Mouse (Mus musculus): Measurements from ENCODE around the gene Nxn. TPM values are rescaled to one million over a fixed set of nuclear protein-coding genes. Genes with fewer than 3 reads are reported as not detected.

The Nxn gene
- polyA plus RNA-seq, 1 experiment from 2014 or later: 36.4 TPM

DNA sequence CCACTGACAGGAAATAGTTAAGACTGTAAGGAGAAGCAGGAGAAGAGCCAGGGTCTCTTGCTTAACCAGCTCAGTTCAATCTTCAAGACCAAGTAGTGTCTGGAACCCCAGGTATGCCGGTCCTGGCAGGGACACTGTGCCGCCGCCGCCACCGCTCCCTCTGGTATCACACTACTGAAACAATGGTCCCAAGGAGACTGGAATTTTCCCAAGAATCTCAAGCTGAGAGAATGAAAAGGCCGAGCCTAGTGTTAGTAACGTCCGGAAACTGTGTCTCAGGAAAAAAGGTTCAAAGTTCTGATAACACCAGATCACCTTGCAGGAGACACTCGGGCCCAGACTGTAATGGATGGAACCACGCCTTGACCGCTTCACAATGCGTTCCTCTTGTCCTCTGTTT, 41.5 kb downstream of the Nxn start:
- no peak overlapping the region for H3K4me2 ChIP-seq
- no peaks in the 10 kb centered on the region for H3K36me3 ChIP-seq
- H3K27ac ChIP-seq (replicated peaks): peak overlapping the region; percentile 54; the same call in 1 of the 2 replicates
- no peaks in the 10 kb centered on the region for H3K9me3 ChIP-seq
- H3K4me3 ChIP-seq: no peak overlapping the region
- no peaks in the 10 kb centered on the region for H3K27me3 ChIP-seq
- no peak for ATAC-seq (ENCODE audit: low read depth)
- 67% methylated on average over 12 of the region's 12 CpGs for WGBS
- peaks cover 91% of the 10 kb centered on the region for H3K4me1 ChIP-seq (replicated peaks)
- no peak overlapping the region for H3K9ac ChIP-seq

DNA sequence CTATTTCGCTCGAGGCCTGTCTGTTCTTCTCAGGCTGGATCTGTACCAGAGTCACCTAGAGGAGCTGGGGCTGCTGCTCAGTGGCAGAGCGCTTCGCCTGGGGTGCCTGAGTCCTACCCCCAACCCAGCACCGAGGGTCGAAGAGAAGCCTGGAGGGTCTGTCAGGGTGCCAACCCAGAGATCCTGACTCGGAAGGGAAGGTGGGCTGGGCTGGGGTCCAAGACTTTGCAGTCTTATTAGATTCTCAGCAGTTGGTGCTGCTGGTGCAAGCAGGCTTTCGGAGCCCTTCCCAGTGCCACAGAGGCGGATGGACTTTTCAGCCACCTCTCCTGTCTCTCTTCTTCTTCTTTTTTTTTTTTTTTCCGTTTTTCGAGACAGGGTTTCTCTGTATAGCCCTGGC, 42.8 kb downstream of the Nxn start:
- Histone ChIP-seq H3K4me3 (no peak overlapping the region), H3K4me1 (replicated peaks) (peaks cover 96% of the 10 kb centered on the region), H3K36me3 (no peaks in the 10 kb centered on the region), H3K9me3 (no peaks in the 10 kb centered on the region), H3K4me2 (no peak overlapping the region), H3K27ac (replicated peaks) (no peak overlapping the region), H3K9ac (no peak overlapping the region), H3K27me3 (no peaks in the 10 kb centered on the region)
- 72% methylated on average over 11 of the region's 11 CpGs for WGBS
- no peak for ATAC-seq (ENCODE audit: low read depth)

DNA sequence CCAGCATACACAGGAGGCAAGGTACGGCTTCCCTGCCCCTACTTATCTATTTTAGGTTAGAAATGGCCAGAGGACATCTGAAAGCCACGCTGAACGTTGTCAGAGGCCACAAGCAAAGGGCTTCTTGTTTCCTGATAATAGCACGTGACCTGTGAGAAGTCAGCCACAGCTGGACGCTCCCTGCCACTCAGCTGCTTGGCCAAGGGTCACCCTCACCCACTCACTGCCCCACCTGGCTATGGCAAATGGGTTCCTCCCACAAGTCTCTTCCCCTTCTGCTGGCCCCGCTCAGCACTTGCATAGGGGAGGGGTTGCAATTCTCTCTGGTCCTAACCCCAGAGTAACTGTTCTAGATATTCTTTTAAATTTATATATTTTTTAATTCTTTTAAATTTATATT, 43.5 kb downstream of the Nxn start:
- Histone ChIP-seq H3K27ac (replicated peaks) (no peak overlapping the region), H3K4me1 (replicated peaks) (peaks cover 99% of the 10 kb centered on the region), H3K9me3 (no peaks in the 10 kb centered on the region), H3K4me2 (no peak overlapping the region), H3K4me3 (no peak overlapping the region), H3K9ac (no peak overlapping the region), H3K27me3 (no peaks in the 10 kb centered on the region), H3K36me3 (no peaks in the 10 kb centered on the region)
- 82% methylated on average over 6 of the region's 6 CpGs for WGBS
- ATAC-seq (ENCODE audit: low read depth): no peak

DNA sequence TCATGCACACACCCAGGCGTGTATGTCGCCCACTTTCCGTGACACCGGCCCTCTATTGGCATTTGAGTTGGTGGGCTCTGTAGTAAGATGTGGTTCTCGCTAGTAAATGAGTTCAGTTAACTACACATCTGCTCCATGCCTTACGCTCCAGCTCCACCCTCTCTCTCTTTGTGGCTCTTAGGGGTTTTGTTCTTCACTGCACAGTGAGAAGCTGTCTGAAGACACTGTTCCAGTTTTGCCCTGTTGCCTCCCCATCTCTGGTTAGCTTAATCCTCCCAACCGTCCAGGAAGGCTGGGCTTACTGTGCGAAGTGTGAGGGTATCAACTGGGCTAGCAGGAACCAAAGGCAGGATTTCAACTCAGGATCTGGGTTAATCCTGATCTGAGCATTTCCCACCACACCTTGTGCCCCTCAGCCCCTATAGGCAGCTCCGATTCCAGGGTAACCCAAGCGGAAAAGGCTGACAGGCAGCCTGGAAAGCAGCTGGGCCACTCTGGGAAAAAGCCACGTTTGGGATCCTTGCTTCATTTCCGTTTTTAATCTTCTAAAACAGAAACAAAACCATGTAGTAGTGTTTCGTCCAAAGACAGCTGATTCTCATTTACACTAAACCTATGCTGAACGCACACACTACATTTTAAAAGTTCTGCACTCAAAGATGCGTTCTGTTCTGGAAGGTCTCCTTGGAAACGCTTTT, 45.9 kb downstream of the Nxn start:
- Histone ChIP-seq H3K4me1 (replicated peaks) (peaks cover 97% of the 10 kb centered on the region), H3K4me2 (no peak overlapping the region), H3K27ac (replicated peaks) (peak overlapping the region; percentile 7)

DNA sequence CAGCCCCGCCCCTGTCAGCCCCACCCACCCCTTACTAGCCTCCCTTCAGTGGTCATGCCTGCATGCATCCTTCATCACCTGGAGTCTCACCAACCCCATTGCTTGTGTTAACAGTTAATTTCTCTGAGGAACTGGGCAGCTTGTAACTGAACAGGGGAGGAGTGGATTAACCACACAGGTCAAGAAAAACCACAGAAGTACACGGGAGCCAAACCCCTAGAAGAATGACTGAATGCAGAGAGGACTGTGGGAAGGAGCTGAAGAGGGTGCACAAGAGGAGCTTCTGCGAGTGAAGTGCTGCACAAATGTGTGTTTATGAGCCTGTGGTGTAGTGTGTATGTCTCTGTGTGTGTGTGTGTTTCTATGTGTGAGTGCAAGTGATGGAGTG, 47.3 kb downstream of the Nxn start:
- Histone ChIP-seq H3K9ac (0 out of 2 replicates have a peak overlapping the region, but pooled peaks have one; percentile 18), H3K27ac (replicated peaks) (peak overlapping the region; percentile 59), H3K4me3 (no peak overlapping the region), H3K36me3 (no peaks in the 10 kb centered on the region), H3K4me1 (replicated peaks) (peaks cover 89% of the 10 kb centered on the region), H3K4me2 (no peak overlapping the region), H3K9me3 (no peaks in the 10 kb centered on the region), H3K27me3 (no peaks in the 10 kb centered on the region)
- WGBS: 8% methylated on average over 3 of the region's 3 CpGs
- peak; percentile 9; the same call in 1 of the 2 replicates for ATAC-seq (ENCODE audit: low read depth)

More for the DNA sequence above, 45.9 kb downstream of the Nxn start:
- H3K9me3 ChIP-seq: no peaks in the 10 kb centered on the region
- no peaks in the 10 kb centered on the region for H3K36me3 ChIP-seq
- H3K27me3 ChIP-seq: no peaks in the 10 kb centered on the region
- ATAC-seq (ENCODE audit: low read depth): no peak
- peak overlapping the region; percentile 31; the same call in 1 of the 2 replicates for H3K9ac ChIP-seq
- H3K4me3 ChIP-seq: no peak overlapping the region
- WGBS: 42% methylated on average over 16 of the region's 16 CpGs

DNA sequence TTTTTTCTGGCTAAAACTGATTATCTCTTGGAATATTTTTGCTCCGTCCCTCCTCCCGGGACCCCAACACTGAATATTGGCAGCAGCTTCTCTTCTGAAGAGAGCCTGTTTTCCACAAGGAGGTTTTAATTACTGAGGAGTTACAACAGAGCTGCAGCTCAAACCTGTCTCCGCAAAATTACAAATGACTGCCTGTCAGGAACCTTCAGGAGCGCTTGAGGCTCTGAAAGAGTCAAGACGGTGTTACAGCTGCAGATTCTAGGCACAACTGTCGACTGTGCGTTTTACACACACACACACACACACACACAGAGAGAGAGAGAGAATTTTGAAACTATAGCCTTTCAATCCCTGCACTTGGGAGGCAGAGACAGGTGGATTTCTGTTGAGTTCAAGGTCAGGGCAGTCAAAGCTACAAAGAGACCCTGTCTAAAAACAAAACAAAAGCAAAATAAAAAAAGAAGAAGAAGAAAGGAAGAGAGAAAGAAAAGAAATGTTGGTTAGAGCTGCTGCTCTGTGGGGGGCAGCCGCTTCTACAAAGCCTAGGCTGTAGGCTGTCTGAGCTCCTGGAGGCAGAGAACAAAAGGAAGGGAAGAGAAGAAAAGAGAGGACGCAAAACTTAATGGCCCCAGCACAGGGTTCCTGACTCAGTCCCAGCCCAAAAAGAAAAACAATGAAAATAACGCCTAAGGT, 47.9 kb downstream of the Nxn start:
- H3K4me1 ChIP-seq (replicated peaks): peaks cover 84% of the 10 kb centered on the region
- no peak overlapping the region for H3K4me2 ChIP-seq
- H3K27me3 ChIP-seq: no peaks in the 10 kb centered on the region
- H3K9me3 ChIP-seq: no peaks in the 10 kb centered on the region
- 0 out of 2 replicates have a peak overlapping the region, but pooled peaks have one; percentile 18 for H3K9ac ChIP-seq
- H3K4me3 ChIP-seq: no peak overlapping the region
- ATAC-seq (ENCODE audit: low read depth): no peak
- WGBS: 12% methylated on average over 10 of the region's 10 CpGs
- no peaks in the 10 kb centered on the region for H3K36me3 ChIP-seq
- peak overlapping the region; percentile 59 for H3K27ac ChIP-seq (replicated peaks)

DNA sequence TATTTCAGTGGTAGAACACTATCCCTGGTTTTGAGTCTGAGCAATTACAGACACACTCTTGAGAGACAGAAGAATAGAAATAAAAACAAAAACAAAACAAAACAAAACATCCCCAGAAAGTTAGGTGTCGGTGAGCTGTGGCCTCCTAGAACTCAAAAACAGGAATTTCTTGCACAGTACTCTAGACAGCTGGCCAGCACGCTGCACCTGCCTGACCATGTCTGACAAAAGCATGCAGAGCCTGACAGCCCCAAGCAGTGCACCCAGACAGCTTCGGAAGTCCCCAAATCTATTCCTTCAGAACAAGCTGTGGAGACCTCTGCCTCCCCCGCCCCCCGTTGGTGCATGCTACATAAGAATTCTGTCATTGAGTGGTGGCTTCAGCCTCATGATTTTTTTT, 49.1 kb downstream of the Nxn start:
- no peak overlapping the region for H3K4me2 ChIP-seq
- no peaks in the 10 kb centered on the region for H3K9me3 ChIP-seq
- ATAC-seq (ENCODE audit: low read depth): no peak
- H3K27me3 ChIP-seq: no peaks in the 10 kb centered on the region
- peak overlapping the region; percentile 38; the same call in 1 of the 2 replicates for H3K9ac ChIP-seq
- WGBS: 43% methylated on average over 5 of the region's 5 CpGs
- H3K36me3 ChIP-seq: no peaks in the 10 kb centered on the region
- H3K4me1 ChIP-seq (replicated peaks): peaks cover 73% of the 10 kb centered on the region
- H3K27ac ChIP-seq (replicated peaks): peak overlapping the region; percentile 59
- no peak overlapping the region for H3K4me3 ChIP-seq

DNA sequence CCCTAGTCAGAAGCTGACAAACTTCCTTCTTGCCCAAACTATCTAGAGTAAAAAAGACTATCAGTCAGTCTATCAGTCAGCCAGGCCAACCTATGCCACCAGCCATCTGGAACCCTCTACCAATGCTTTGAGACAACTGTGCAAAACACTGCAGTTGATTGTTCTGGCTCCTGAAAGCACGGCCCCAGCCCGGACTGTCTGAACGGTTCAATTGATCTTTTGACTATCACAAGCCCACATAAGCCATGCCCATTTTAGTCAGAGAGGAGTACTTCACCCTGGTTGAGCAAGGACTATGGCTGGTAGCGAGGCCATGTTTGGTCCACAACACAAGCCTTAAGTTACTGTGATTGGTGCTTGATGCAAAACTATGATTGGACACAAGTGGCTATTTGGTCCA, 51.4 kb downstream of the Nxn start:
- peaks cover 61% of the 10 kb centered on the region for H3K4me1 ChIP-seq (replicated peaks)
- ATAC-seq (ENCODE audit: low read depth): no peak
- H3K27ac ChIP-seq (replicated peaks): no peak overlapping the region
- WGBS: 32% methylated on average over 4 of the region's 4 CpGs
- H3K27me3 ChIP-seq: no peaks in the 10 kb centered on the region
- no peak overlapping the region for H3K9ac ChIP-seq
- no peak overlapping the region for H3K4me3 ChIP-seq
- no peaks in the 10 kb centered on the region for H3K9me3 ChIP-seq
- H3K36me3 ChIP-seq: no peaks in the 10 kb centered on the region
- H3K4me2 ChIP-seq: no peak overlapping the region

DNA sequence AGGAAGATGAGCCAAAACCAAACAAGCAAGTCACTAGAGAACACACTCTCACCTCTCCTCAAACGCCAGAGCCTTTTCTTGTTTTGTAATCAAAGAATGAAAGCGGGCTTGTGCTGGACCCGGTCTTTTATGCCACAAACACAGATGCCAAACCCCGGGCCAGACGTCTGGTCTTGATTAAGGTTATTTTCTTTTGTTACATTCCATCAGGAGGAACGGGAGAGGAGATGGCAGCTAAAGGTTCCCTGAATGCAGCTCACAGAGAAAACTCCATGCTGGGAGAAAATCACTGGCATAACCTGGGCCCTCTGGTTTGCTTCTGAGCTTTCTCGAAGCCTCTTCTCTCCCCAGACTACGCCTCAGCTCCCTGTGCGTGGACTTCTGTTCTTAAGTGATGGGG, 55.9 kb downstream of the Nxn start:
- Histone ChIP-seq H3K27ac (replicated peaks) (peak overlapping the region; percentile 24; the same call in 1 of the 2 replicates), H3K4me3 (no peak overlapping the region), H3K4me1 (replicated peaks) (peaks cover 46% of the 10 kb centered on the region), H3K9ac (peak overlapping the region; percentile 17; the same call in 1 of the 2 replicates), H3K4me2 (no peak overlapping the region), H3K27me3 (no peaks in the 10 kb centered on the region), H3K9me3 (no peaks in the 10 kb centered on the region), H3K36me3 (no peaks in the 10 kb centered on the region)
- no peak for ATAC-seq (ENCODE audit: low read depth)
- 48% methylated on average over 9 of the region's 9 CpGs for WGBS

DNA sequence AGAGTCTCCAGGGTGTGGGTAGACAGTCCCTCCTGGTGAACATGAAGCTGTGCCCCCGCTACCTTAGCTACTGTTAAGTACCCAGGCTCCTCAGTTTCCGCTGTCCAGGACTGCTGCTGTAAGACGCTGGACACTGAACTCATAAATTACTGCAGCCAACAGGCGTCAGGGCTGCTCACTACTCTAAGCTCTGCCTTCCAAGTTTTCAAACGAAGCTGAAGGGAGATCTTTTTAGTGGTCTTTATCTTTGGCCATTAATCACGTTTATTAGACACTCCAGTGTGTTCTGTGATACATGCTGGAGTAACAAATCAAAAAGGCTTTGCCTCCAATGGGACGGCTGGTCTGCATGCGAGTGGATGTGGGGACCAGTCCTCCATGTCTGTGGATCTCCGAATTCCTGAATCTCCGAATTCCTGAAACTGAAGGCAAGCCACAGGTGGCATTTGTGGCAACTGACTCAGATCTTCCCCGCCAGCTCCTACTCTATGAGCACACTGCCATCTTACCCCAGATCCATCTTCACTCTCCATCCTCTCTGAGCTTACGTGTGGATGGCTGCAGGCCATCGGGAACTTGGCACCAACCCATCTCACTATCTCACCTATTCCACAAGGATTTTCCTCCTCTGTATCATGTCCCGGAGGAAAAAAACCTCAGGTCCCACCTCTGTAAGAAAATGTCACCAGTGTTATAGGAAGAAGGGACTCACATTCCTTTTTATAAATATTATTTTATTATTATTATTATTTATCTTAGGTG, 56.9 kb downstream of the Nxn start:
- ATAC-seq (ENCODE audit: low read depth): peak; percentile 12; the same call in 1 of the 2 replicates
- Histone ChIP-seq H3K27ac (replicated peaks) (no peak overlapping the region; the same call in 1 of the 2 replicates), H3K4me3 (no peak overlapping the region), H3K27me3 (no peaks in the 10 kb centered on the region), H3K4me2 (no peak overlapping the region), H3K36me3 (no peaks in the 10 kb centered on the region), H3K9me3 (no peaks in the 10 kb centered on the region), H3K4me1 (replicated peaks) (peaks cover 43% of the 10 kb centered on the region), H3K9ac (no peak overlapping the region)
- WGBS: 40% methylated on average over 14 of the region's 14 CpGs

DNA sequence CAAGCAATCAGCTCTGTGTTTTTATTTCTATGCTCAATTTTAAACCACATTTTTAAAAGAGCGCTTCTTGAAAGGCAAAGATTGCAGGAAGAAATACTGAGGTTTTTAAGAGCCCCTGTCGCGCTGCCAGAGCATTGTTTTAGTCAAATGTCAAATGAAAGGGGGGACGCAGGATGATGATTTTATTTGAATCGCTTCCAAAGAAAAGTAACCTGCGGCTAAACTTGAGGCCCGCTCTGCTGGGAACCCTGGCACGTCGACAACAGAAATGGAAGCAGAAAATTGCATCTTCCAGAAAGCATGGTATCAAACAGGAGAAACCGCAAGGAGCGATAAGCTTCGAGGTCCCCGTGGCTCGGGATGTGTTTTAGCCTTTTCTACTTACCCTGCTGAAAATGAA, 57.8 kb downstream of the Nxn start:
- Histone ChIP-seq H3K4me1 (replicated peaks) (peaks cover 43% of the 10 kb centered on the region), H3K9me3 (no peaks in the 10 kb centered on the region), H3K4me2 (no peak overlapping the region), H3K27ac (replicated peaks) (no peak overlapping the region), H3K9ac (peak overlapping the region; percentile 8; the same call in 1 of the 2 replicates), H3K36me3 (no peaks in the 10 kb centered on the region), H3K4me3 (no peak overlapping the region), H3K27me3 (no peaks in the 10 kb centered on the region)
- WGBS: 52% methylated on average over 14 of the region's 14 CpGs
- no peak for ATAC-seq (ENCODE audit: low read depth)

DNA sequence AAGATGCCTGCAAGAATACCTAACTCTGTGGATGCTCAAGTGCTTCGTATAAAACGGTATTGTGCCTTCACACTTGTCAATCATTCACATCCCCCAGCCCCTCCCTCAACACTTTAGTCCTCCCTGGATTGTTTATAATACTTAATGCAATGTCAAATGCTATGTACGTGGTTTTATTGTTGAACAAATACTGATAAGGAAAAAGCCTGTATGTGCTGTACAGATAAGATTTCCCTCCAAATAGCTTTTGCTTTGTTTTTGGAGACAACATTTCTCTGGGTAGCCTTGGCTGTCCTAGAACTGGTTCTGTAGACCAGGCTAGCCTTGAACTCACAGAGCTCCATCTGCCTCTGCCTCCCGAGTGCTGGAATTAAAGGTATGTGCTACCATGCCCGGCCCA, 59.1 kb downstream of the Nxn start:
- Histone ChIP-seq H3K4me2 (no peak overlapping the region), H3K9ac (no peak overlapping the region), H3K4me1 (replicated peaks) (peaks cover 50% of the 10 kb centered on the region), H3K27me3 (no peaks in the 10 kb centered on the region), H3K36me3 (no peaks in the 10 kb centered on the region), H3K4me3 (no peak overlapping the region), H3K9me3 (no peaks in the 10 kb centered on the region), H3K27ac (replicated peaks) (no peak overlapping the region)
- no peak for ATAC-seq (ENCODE audit: low read depth)
- WGBS: 84% methylated on average over 5 of the region's 5 CpGs
